Mouse (Mus musculus): ENCODE data around the gene Tenm3.

Tenm3 gene

GRCm38 (mm10) chr8:48522536-48523123 lies 321.1 kb downstream of the Tenm3 start:
- no peak for DNase-seq (ENCODE audit: low read depth, low spot score)

DNA sequence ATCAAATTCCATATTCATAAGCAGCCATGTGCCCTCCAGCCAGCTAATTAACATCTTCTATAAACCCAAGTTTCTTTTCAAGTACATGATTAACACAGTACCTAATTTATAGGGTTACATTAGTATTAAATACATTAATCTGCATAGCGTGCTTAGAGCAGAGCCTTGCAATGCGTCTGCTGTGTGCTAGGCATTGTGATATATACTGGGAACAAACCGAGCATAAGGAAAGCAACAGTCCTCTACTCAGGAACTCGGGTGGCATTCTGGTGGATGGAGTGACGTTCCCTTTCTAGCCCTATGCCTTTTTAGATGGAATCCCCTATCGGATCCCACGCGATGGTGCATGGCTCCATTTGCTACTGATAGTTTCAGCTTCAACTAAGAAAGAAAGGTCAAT lies 321.7 kb downstream of the Tenm3 start:
- DNase-seq (ENCODE audit: low read depth, low spot score): no peak

DNA sequence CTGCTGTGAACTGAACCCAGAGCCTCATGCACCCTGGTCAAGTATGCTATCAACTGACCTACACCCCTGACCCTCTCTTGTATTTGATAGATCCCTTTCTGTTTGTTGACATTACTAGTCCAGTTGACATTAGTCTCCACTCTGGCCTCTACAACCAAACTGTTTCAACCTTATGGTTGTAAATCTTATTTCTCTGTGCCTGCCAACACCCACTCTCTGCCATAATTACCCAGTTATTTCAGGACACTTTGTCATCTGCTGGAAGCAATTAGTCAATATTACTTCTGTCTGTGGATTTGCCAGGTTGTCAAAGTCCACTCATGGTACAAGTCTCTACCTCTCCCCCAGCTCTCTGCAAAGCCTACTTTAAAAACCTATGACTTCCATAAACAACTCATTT lies 326.3 kb downstream of the Tenm3 start:
- DNase-seq (ENCODE audit: low read depth, low spot score): no peak

DNA sequence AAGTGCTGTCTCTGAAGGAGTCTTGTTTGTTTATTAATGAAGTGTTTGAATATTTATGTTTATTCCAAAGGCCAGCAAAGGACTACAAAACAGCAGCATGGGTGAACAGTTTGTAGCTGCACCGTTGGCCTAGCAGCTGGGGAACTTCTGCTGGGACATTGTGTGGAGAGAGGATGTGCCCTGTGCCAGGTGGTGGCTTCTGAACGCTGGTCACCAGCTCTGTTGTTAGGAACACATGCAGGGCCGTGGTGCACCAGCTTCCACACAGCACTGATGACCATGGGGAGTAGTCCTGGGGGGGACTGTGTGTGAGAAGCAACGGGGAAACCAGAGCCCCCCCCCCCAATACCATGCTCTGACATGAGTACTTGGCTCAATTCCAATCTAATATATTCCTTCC lies 329.5 kb downstream of the Tenm3 start:
- DNase-seq (ENCODE audit: low read depth, low spot score): no peak

DNA sequence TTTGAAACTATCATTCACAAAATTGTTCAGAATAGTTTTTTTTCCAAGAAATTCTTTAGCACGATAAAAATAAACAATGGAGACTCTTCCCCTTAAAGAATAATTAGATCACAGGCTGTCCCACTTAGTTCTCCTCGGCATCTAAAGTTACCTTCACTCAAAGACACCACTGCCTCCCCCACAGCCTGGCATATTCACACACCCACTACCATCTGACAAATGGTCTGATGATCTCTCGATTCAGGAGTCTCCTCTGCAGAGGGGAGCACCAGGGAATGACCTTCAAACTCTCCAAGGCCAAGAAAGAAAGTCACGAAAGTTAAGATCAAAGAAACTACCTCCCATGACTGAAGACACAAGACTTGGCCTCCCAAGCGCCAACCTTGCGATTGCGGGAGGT lies 329.9 kb downstream of the Tenm3 start:
- DNase-seq (ENCODE audit: low read depth, low spot score): no peak

DNA sequence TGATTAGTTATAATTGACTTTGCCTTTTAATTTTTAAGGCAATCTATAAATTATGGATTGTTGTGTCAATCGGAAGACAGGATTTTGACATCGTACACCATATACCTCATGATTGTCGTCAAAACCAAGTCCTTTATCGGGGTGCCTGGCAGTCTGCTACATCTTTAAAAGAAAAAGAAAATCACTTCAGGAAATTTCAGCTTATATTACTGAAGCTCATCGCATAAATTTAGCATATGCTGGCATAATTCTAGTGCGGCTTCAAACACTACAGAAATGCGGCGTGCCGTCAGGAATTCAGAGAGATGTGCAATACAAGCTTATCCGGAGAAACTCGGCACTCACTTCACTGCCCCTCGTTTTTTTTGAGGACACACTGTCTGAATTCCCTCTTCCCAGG lies 332.2 kb downstream of the Tenm3 start:
- no peak for DNase-seq (ENCODE audit: low read depth, low spot score)

DNA sequence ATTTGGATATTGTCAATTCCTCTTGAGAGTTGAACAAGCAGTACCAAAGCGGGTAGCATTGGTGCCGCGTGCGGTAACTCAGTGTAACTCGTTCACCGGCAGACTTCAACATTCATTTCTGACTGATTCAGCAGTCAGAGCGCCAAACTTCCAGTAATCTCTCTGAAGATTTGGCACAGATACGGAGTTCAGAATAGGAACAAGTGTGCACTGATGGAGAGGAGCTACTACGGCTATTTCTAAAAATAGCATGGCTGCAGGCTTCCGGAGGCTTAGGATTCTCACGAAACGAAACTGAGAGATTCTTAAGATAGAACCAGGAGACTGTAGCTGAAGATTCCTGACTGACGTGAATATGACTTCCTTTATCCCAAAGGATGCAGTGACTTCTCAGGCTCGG lies 332.6 kb downstream of the Tenm3 start:
- no peak for DNase-seq (ENCODE audit: low read depth, low spot score)

DNA sequence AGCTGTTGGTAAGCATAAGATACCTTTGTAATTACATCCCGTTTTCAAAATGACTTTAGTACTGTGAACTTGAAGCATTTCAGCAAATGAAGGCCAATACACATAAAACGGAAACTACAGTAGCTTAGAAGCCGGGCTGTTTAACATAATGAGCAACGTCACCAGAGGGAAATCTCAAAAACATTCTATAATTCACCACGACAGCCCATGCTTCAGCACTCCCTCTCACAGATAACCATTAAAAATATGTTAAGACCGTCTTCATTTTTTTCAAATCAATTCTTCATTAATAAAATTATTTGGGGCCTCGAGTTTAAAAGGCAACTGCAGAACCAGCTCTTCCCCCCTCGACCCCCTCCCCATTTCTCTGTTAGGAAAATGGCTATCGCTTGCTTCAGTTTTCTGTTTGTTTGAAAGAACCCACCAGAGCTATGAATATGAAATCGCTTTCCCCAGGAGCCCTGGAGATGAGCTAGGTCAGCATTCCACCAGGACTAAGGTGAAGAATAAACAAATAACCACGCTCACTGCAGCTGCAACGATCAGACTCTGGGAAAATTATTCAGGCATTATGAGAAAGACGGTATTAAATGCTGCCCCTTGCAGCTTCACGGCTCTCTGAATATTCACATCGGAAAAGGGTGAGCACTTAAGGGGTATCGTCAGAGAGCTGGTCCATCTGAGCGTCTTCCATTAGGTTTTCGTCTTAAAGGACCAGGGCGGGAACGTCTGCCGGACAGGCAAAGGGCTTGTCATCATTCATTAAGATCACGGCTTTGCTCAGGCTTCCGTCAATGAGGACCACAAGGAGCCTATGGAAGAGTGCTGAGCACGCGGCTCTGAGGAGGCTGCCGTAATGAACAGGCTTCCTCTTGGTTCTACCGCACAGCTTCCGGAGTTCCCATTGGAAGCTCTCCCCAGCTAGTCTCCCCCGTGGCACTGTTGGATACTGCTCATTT lies 334.8 kb downstream of the Tenm3 start:
- no peak for DNase-seq (ENCODE audit: low read depth, low spot score)

DNA sequence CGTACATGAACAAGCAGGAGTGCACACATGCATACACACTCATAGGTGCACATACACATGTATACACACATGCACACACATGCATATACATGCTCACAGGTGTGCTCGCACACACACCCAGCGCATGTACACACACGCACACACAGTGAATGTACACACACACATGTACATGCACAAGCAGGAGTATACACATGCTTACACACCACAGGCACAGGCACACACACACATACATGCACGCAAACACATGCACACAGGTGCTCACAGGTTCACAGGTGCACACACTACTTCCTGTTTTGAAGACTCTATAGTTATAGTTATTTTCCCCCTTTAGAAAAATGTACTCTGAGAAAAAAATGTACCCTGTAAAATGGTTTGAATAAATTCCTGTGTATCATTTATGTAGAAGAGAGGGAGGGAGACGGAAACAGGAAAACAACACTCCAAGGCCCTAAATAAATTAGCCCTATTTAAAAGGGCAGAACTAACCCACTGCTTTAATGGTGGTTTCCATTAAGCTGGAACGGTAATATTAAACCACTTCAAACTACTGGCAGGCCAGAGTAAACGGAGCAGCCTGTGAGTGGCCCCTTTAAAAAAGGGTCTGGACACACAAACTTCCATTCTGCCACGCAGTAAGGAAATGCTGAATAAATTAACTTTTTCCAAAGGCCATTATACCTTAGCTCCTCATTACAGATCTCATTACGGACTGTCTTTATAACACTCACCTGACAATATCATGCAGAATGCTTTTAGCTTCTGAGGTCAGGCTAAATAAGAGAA lies 335.8 kb downstream of the Tenm3 start:
- no peak for DNase-seq (ENCODE audit: low read depth, low spot score)

- DNase-seq (ENCODE audit: low read depth, low spot score): no peak
Measured at GRCm38 (mm10) chr8:48492491-48492890, 351.3 kb downstream of the Tenm3 start.

GRCm38 (mm10) chr8:48490635-48491165 lies 353.1 kb downstream of the Tenm3 start:
- no peak for DNase-seq (ENCODE audit: low read depth, low spot score)

DNA sequence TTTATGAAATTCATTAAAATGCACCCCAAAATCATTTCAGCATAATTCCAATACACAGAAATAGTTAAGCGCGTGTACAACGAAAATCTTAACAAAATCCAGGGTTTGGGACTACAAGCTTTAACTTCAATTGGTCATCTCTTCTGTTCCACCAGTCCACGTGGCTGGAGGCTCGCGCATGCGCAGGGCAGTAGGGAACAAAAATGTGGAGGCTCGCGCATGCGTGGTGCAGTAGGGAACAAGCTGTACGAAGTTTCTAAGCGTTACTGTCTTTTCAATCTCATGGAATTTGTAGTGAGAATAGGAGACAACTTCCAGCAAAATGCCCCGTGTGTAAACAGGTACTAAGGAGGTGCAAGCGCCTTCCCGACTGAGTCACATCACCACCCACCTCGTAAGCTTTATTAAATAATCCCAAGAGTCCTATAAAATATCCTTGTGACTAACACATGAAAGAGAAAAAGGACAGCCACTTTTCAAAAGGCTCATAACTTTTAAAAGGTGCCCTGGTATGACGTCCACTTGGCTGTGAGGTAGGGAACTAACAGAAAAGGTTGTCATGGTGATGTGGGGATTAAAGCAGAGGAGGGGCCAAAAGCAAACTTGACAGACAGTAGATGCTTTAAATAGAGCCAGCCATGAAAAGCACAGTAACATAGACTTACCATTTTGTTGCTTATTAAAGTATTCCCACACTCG lies 353.7 kb downstream of the Tenm3 start:
- no peak for DNase-seq (ENCODE audit: low read depth, low spot score)

DNA sequence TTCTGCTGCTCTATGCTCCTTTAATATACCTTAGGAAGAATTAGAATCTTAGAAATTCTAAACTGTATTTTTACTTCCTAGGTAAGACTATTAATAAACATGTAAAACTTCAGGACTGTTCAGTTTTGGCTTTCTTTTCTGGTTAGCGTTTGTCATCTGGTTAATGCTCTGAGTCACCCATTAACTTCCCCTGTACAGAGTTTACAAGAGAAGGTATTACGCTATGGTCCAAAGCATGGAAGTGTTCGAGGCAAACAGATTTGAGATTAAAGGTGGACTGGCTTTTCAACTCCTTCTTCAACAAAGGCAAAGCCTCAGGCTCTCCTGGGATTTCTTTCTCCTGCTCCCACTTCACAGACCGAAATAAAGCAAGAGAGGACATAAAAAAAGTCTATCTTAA lies 354.3 kb downstream of the Tenm3 start:
- DNase-seq (ENCODE audit: low read depth, low spot score): no peak

DNA sequence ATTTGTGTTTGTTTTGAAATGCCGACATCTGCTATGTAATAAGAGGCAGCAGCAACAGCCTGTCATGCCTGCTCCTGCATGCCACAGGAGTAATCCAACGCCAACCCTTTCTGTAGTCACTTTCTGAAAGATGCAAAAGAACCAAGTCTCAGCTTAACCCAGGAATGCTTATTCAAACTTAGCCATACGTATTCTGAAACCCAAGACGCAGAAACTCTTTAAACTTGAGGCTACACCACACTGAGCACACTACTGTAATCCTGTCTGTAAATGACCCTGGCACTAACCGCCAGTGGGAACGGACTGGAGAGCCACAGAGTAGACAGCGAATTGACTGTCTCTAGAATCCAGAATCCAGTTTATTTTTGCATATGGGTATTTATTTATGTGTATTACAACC lies 354.9 kb downstream of the Tenm3 start:
- no peak for DNase-seq (ENCODE audit: low read depth, low spot score)

DNA sequence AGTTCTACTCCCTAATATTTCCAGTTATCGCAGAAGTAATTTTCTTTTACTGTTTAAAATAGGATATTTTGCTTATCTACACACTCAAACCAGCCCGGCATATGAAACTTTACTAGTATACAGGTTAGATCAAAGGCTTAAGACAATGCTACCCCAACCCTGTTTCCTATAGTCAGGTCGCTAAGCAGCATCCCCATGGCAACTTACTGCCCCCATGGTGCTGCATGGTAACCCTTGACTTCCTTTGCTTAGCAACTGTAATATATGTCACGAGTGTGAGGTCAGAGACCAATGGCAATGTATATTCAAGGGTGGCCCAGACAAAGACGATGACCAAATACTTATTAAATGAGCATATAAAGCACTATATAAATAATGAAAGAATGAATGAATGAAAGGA lies 359.6 kb downstream of the Tenm3 start:
- DNase-seq (ENCODE audit: low read depth, low spot score): no peak

- DNase-seq (ENCODE audit: low read depth, low spot score): no peak
Measured at GRCm38 (mm10) chr8:48481709-48482671, 361.8 kb downstream of the Tenm3 start.

GRCm38 (mm10) chr8:48477371-48477935 lies 366.3 kb downstream of the Tenm3 start:
- DNase-seq (ENCODE audit: low read depth, low spot score): no peak

DNA sequence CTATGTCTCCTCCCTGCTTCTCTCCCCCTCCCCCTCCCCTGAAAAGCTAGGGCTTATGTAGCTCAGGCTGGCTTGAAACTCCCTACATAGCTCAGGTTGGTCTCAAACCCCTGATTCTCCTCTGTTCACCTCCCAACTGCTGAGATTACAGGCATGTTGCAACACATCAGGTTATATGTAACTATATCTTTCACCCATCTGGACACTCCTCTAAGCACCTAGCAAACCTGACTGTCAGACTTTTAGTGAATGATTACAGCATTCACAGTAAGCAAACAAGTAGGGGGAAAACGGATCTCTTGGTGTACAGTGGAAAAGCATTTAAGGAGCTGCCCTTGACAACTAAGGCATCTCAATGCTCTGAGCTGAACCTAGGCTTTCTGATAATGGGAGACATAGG lies 366.9 kb downstream of the Tenm3 start:
- no peak for DNase-seq (ENCODE audit: low read depth, low spot score)

DNA sequence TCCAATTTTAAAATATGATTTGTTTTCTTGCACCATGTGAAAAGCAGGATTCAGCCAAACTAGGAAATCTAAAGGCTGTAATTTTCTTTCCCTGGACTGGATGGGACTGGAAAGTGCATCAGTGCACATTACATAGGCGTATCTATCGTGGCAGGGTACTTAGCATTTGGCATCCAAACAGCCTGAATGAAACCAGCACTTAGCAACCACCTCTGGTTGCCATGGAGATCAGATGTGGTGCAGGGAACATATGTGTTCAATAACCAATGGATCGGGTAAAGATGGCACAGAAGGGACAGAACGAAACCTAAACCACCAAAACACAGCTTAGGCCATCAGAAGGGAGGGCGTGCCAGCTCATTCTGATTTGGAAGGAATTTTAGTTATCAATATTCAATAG lies 376.1 kb downstream of the Tenm3 start:
- no peak for DNase-seq (ENCODE audit: low read depth, low spot score)

GRCm38 (mm10) chr8:48458373-48458772 lies 385.4 kb downstream of the Tenm3 start:
- DNase-seq (ENCODE audit: low read depth, low spot score): no peak

Measured in A20 (cell line).